In the genomic region with DNA sequence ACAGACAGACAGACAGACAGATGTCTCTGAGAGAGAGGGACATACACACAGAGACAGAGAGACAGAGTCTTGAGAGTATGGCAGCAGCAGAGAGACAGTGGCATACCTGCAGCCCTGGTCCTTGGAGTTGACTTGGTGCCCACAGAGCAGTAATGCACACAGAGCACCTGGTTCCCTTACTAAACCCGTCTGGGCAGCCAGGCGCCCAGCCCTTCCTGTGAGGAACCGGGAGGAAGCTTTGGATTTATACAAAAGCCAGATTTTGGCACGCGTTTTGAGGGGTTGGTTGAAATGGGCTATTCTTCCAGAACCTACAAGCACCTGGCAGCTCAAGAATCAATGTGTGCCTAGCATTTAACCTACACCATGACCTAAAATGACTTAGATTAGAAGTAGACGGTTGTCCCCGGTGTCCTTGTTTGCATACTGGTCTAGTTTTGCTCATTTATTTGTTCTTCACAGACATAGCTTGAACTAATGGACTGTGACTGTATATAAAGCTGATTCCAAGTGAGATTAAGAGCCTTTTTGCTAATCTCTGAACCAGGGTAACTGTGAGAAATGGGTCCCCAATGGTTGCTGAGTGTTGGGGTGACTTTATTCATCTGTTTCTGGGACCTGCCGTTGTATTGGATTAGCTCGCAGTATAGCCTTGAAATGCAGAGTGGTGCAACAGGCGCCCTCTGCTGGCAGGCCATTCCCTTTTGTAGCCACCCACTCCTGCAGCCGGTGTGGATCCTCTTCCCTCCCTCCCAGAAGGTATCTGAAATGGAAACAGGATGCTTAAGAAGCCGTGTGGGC, we compare ENCODE assay signal across 8 mouse cellular contexts.
A peak's percentile ranks its signal among the peaks of the same experiment; 100 is the strongest.
DNase-seq lines count a peak whose midpoint lies in the region; ATAC-seq and TF ChIP-seq lines count a peak whose summit lies in the region.

No protein-coding gene starts in this region.

- H3K4me2 ChIP-seq in liver, embryonic 12.5 days, result no peak overlapping the region
- peak overlapping the region; percentile 49 for H3K4me2 ChIP-seq in intestine, postnatal 0 days (replicated peaks; ENCODE audit: low read depth)
- no peak overlapping the region for H3K4me2 ChIP-seq in midbrain, embryonic 15.5 days

- peak; percentile 77 for DNase-seq in liver
- peak; percentile 82 for DNase-seq in embryo, embryonic 11 days
- DNase-seq in left cerebral cortex, postnatal 36 days (ENCODE audit: low spot score in 2 of 2), result peak; percentile 86 to 87
- peak; percentile 57 to 80 for DNase-seq in spleen, adult 2 months (ENCODE audit: low read depth in 1 of 2, low spot score in 2 of 2)

- H3K27me3 ChIP-seq in liver, embryonic 12.5 days (replicated peaks), result no peaks in the 10 kb centered on the region
- no peaks in the 10 kb centered on the region for H3K27me3 ChIP-seq in intestine, postnatal 0 days (replicated peaks; ENCODE audit: control insufficient read depth, insufficient read depth, low read length)
- no peaks in the 10 kb centered on the region; the same call in 1 of the 2 replicates for H3K27me3 ChIP-seq in midbrain, embryonic 15.5 days (replicated peaks)
- no peaks in the 10 kb centered on the region for H3K27me3 ChIP-seq in spleen, adult 2 months (ENCODE audit: control insufficient read depth, insufficient read depth, low read length)

- TF ChIP-seq POLR2A in spleen, adult 2 months (IDR thresholded peaks at IDR 0.05; ENCODE audit: low read depth, low read length), result no peak

- intact Hi-C loops in left cerebral cortex, postnatal 36 days (cut with DNase I), result loop anchor here (2.0 to 10.0 kb wide), 5 partner anchors 160 to 558 kb away; a partner anchor contains a TSS

- H3K9ac ChIP-seq in liver, embryonic 12.5 days, result no peak overlapping the region
- no peak overlapping the region for H3K9ac ChIP-seq in intestine, postnatal 0 days (ENCODE audit: low read depth, low read length)
- H3K9ac ChIP-seq in midbrain, embryonic 15.5 days, result no peak overlapping the region

- no peaks in the 10 kb centered on the region for H3K9me3 ChIP-seq in liver, embryonic 12.5 days (replicated peaks)
- no peaks in the 10 kb centered on the region for H3K9me3 ChIP-seq in intestine, postnatal 0 days (ENCODE audit: control insufficient read depth)
- H3K9me3 ChIP-seq in midbrain, embryonic 15.5 days, result no peaks in the 10 kb centered on the region

- no peak overlapping the region for H3K27ac ChIP-seq in liver, embryonic 12.5 days
- H3K27ac ChIP-seq in intestine, postnatal 0 days (ENCODE audit: low read depth, low read length), result peak overlapping the region; percentile 86; the same call in 1 of the 2 replicates
- H3K27ac ChIP-seq in midbrain, embryonic 15.5 days, result no peak overlapping the region
- peak overlapping the region; percentile 64 for H3K27ac ChIP-seq in spleen, adult 2 months (ENCODE audit: insufficient read depth, low read length)

- ATAC-seq in liver, embryonic 12.5 days, result no peak; the same call in 1 of the 2 replicates
- ATAC-seq in granulocyte monocyte progenitor cell, adult 5-6 weeks (replicated peaks; ENCODE audit: poor library complexity, severe bottlenecking), result peak; percentile 45
- ATAC-seq in intestine, postnatal 0 days, result peak; percentile 44
- peak; percentile 83 for ATAC-seq in midbrain, embryonic 15.5 days (replicated peaks)

- no peaks in the 10 kb centered on the region for H3K36me3 ChIP-seq in liver, embryonic 12.5 days
- no peaks in the 10 kb centered on the region for H3K36me3 ChIP-seq in intestine, postnatal 0 days (ENCODE audit: control insufficient read depth, insufficient read depth)
- no peaks in the 10 kb centered on the region for H3K36me3 ChIP-seq in midbrain, embryonic 15.5 days (replicated peaks)
- H3K36me3 ChIP-seq in spleen, adult 2 months (ENCODE audit: control insufficient read depth, insufficient read depth, low read length), result no peaks in the 10 kb centered on the region

- TF ChIP-seq CTCF in intestine, postnatal 0 days (IDR thresholded peaks at IDR 0.05; ENCODE audit: low read depth), result peak; percentile 97
- peak; percentile 88 for TF ChIP-seq CTCF in spleen, adult 2 months (IDR thresholded peaks at IDR 0.05; ENCODE audit: extremely low read depth, insufficient read depth, insufficient read length, insufficient replicate concordance)

- peaks cover 68% of the 10 kb centered on the region for H3K4me1 ChIP-seq in liver, embryonic 12.5 days
- peaks cover 20% of the 10 kb centered on the region; the same call in 1 of the 2 replicates for H3K4me1 ChIP-seq in intestine, postnatal 0 days (replicated peaks; ENCODE audit: control insufficient read depth, insufficient read depth, low read length)
- peaks cover 17% of the 10 kb centered on the region for H3K4me1 ChIP-seq in midbrain, embryonic 15.5 days
- peaks cover 24% of the 10 kb centered on the region; the same call in 1 of the 2 replicates for H3K4me1 ChIP-seq in spleen, adult 2 months (ENCODE audit: control insufficient read depth, insufficient read depth, insufficient read length)

- H3K4me3 ChIP-seq in liver, embryonic 12.5 days, result no peak overlapping the region
- H3K4me3 ChIP-seq in intestine, postnatal 0 days (ENCODE audit: low read depth, low read length), result no peak overlapping the region
- no peak overlapping the region for H3K4me3 ChIP-seq in midbrain, embryonic 15.5 days
- peak overlapping the region; percentile 37 for H3K4me3 ChIP-seq in spleen, adult 2 months (ENCODE audit: extremely low read depth, insufficient read depth, insufficient read length)

- WGBS in liver, embryonic 12.5 days (ENCODE audit: insufficient replicate concordance), result 32% methylated on average over 12 of the region's 12 CpGs
- 18% methylated on average over 12 of the region's 12 CpGs for WGBS in intestine, postnatal 0 days
- 36% methylated on average over 12 of the region's 12 CpGs for WGBS in midbrain, embryonic 15.5 days
- 35% methylated on average over 12 of the region's 12 CpGs for WGBS in spleen, adult 2 months

Comparison
In these comparisons a context has a peak if more than half of its experiments do, and no peak if none do; other contexts are left out.
1. H3K27ac ChIP-seq: peak in intestine, postnatal 0 days (single experiment) and spleen, adult 2 months (single experiment); none in liver, embryonic 12.5 days (single experiment) and midbrain, embryonic 15.5 days (single experiment).
2. Peak in every context shown above with its lines, with median percentiles within 50 percentile points of each other: DNase-seq.